Mouse (Mus musculus): ENCODE results near the gene Uqcc2.

Uqcc2 gene

GRCm38 (mm10) chr17:27154256-27154655, 20.5 kb upstream of the Uqcc2 start:
- no peak for DNase-seq

- no peak for DNase-seq
Measured at GRCm38 (mm10) chr17:27153773-27154193, 20.1 kb upstream of the Uqcc2 start.

GRCm38 (mm10) chr17:27152976-27153723, 19.4 kb upstream of the Uqcc2 start:
- DNase-seq, result no peak

- peak in 1 of 2 experiments; percentile 52 for DNase-seq
Measured at GRCm38 (mm10) chr17:27151411-27151810, 17.7 kb upstream of the Uqcc2 start.

GRCm38 (mm10) chr17:27150871-27151270, 17.2 kb upstream of the Uqcc2 start:
- DNase-seq, result no peak

GRCm38 (mm10) chr17:27146323-27146923, 12.7 kb upstream of the Uqcc2 start:
- DNase-seq, result no peak

GRCm38 (mm10) chr17:27144152-27144551, 10.4 kb upstream of the Uqcc2 start:
- DNase-seq, result no peak

- no peak for DNase-seq
Measured at GRCm38 (mm10) chr17:27141971-27142450, 8.3 kb upstream of the Uqcc2 start.

- DNase-seq, result no peak
Measured at GRCm38 (mm10) chr17:27140262-27140661, 6.5 kb upstream of the Uqcc2 start.

- DNase-seq, result no peak
Measured at GRCm38 (mm10) chr17:27139304-27139703, 5.6 kb upstream of the Uqcc2 start.

- no peak for DNase-seq
Measured at GRCm38 (mm10) chr17:27138396-27138795, 4.7 kb upstream of the Uqcc2 start.

GRCm38 (mm10) chr17:27134715-27135114, 999 bp upstream of the Uqcc2 start:
- no peak for DNase-seq

- no peak for DNase-seq
Measured at GRCm38 (mm10) chr17:27134187-27134586, 471 bp upstream of the Uqcc2 start.

GRCm38 (mm10) chr17:27132238-27132637, 1.5 kb downstream of the Uqcc2 start:
- DNase-seq, result no peak

- no peak for DNase-seq
Measured at GRCm38 (mm10) chr17:27131240-27131665, 2.5 kb downstream of the Uqcc2 start.

- DNase-seq, result no peak
Measured at GRCm38 (mm10) chr17:27130246-27130645, 3.5 kb downstream of the Uqcc2 start.

GRCm38 (mm10) chr17:27129819-27130218, 3.9 kb downstream of the Uqcc2 start:
- DNase-seq, result no peak

- no peak for DNase-seq
Measured at GRCm38 (mm10) chr17:27129291-27129690, 4.4 kb downstream of the Uqcc2 start.

- no peak for DNase-seq
Measured at GRCm38 (mm10) chr17:27128189-27128588, 5.5 kb downstream of the Uqcc2 start.

- no peak for DNase-seq
Measured at GRCm38 (mm10) chr17:27126974-27127373, 6.7 kb downstream of the Uqcc2 start.

GRCm38 (mm10) chr17:27125669-27126202, 8.0 kb downstream of the Uqcc2 start:
- no peak for DNase-seq

- peak; percentile 52 to 74 for DNase-seq
Measured at GRCm38 (mm10) chr17:27125185-27125584, 8.5 kb downstream of the Uqcc2 start.

GRCm38 (mm10) chr17:27123813-27124375, 9.8 kb downstream of the Uqcc2 start:
- DNase-seq, result no peak

GRCm38 (mm10) chr17:27123103-27123502, 10.6 kb downstream of the Uqcc2 start:
- DNase-seq, result no peak

Measured in spleen, adult 18-20 months (tissue).